Mouse (Mus musculus) c-Kit-negative CD71-positive TER-119-positive erythroid progenitor cells, embryonic 14.5 days (primary cell): ENCODE measurements around the gene Eno4.
A peak's percentile ranks its signal among the peaks of the same experiment; 100 is the strongest.

Experiments
- DNase-seq: peaks from one replicate; pipeline ENCODE4 v3.0.0-alpha.2; 2013; ENCODE audit warnings: low read depth, low spot score

Gene Eno4

DNA sequence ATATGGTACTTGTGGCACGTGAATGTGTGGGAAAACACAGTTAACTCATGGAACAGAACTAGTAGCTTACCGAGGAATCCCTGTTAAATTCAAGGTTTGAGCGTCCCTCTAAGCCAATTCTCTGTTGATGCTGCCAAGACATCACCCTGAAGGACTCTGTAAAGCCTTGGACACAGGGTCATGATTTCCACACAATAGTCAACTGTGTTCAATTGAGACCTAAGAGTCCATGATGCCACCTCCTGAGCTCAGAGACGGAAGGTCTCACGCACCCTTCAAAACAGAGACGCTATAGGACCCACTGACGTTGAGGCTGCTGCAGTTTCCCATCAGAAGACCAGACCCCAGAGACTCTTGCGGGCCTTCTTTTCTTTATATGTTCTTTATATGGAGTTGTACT is 30.9 kb downstream of the Eno4 start:
- DNase-seq = no peak

DNA sequence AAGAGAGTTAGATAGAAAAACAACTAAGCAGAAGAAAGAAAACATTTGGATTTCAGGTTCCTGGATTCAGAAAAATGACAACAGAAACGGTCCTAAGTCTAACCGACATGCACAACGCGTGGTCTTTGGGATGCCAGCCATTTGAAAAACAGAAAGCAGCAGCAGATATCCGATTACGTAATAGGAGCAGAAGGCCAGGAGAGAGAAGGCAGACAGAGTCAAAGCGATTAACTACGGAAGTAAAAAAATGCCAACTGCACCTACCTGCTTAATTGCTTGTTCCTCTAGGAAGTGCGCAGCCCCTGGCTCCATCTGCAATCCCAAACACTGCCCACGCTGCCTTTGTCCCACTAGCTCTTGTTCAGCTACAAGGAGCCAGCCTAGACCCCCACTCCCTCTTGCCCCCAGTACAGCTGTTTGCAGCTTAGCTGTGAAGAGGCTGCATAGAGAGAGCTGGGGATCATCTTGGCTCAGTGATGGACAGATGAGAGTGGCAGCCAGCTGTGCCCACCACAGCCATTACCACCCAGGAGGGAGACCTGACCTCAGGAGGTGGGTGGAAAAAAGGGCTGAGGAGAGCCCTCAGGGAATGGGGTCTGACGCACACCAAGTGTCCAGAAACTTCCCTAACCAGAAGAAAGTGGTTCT is 32.1 kb downstream of the Eno4 start:
- DNase-seq = no peak

DNA sequence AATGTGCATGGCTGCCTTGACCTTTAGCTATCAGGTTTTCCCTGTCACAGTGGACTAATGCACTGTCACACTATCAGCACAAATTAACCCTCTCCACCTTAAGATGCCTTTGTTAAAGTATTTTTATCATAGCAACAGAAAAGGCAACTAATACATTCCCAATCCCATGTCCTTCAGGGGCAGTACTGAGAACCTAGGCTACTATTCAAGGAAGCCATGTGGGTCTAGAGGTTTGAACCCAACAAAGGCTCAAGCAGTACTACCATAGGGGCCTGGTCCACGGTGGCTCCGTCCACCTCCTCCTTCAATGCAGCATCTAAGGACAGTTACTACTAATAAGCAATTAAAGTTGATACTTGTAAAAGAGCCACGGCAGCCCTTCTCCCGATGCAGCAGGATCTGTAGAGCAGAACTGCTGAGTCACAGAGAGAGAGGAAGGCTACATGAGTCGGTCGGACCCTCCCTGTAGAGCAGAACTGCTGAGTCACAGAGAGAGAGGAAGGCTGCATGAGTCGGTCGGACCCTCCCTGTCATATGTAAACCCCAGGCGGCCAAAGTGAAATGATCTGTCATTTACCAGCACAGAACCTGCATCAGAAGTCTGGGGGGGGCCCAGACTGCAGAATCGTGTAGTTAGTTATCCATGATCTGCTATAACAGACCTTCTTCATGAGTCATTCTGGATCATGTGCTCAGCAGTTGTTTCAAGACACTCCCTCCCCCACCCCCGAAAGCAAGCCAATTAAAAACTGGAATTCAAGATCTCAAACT is 35.4 kb downstream of the Eno4 start:
- peak; percentile 73 for DNase-seq

DNA sequence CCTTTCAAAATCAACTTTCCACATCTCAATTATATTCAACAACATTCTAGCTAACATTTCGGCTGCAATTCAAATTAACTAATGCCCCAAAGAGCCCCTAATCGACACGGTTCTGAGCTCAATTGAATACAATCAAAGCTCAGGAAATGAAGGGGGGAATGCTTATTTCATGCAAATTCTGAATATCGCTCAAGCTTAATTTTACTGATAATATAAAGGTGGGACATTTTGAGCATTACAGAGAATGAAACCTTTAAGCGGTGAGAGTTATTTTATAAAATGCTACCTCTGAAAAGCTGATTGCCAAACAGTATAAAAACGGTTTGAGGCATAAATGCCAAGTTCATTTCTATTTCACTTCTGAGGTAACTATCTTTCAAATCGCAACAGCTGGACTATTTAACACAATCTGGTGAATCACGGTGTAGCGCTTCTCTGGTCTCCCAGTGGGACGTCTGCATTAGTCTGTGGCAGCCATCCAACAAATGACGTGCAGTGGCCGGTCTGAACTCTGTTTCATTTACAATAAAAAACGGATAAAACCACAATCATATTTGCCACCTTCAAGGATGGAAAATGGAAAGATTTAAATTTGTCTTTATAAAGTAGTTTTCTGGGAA is 36.3 kb downstream of the Eno4 start:
- DNase-seq = no peak

- no peak for DNase-seq
These were observed 36.8 kb downstream of the Eno4 start for GRCm38 (mm10) chr19:58980056-58980440.

GRCm38 (mm10) chr19:58981571-58981970 is 38.3 kb downstream of the Eno4 start:
- DNase-seq = no peak

GRCm38 (mm10) chr19:59002827-59003226 is 59.6 kb downstream of the Eno4 start:
- DNase-seq = no peak

GRCm38 (mm10) chr19:59006577-59007340 is 63.5 kb downstream of the Eno4 start:
- no peak for DNase-seq

DNA sequence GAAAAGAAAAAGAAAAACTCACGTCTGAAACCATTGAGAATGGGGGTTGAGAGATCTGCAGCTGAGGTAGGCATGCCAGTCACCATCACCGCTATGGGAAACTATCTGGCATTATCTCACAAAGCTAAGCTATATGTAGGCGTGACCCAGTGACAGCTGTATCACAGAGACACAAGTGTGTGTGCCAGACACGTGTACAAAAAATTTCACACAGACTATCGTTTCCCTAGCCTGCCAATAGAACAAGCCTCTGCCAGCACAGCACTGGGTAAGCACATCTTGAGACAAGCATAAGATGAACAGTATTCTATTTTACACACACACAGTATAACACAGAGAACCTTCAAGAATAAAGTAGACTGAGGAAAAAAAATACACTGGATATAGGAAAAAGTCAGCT is 67.6 kb downstream of the Eno4 start:
- DNase-seq = no peak
